Mouse (Mus musculus) C2C12 (cell line): ENCODE measurements at regions not wholly inside any gene's neighbourhood (a gene's known extent, or its start where the extent isn't known, plus 50 kb on each side); places are given as distances from the start of the nearest gene placed in this dataset.

Experiments
- CEBPB ChIP-seq: IDR thresholded peaks from one replicate; pipeline ENCODE4 v1.6.1; 2011; ENCODE audit warnings: low read depth, mild to moderate bottlenecking, control low read depth, moderate library complexity
- CTCF ChIP-seq: IDR thresholded peaks from one replicate; pipeline ENCODE4 v1.5.1; 2011; ENCODE audit not compliant: control insufficient read depth, insufficient read depth, insufficient read length
- MAX ChIP-seq: IDR thresholded peaks from one replicate; pipeline ENCODE4 v1.6.1; 2011; ENCODE audit warnings: mild to moderate bottlenecking, control low read depth
- MYOG ChIP-seq: IDR thresholded peaks from one replicate; pipeline ENCODE4 v1.6.1; 2011; ENCODE audit not compliant: control insufficient read depth, insufficient read length; ENCODE audit errors: extremely low read depth
- USF1 ChIP-seq: IDR thresholded peaks from one replicate; pipeline ENCODE4 v1.6.1; 2011; ENCODE audit warnings: low read depth, mild to moderate bottlenecking, control low read depth, moderate library complexity

DNA sequence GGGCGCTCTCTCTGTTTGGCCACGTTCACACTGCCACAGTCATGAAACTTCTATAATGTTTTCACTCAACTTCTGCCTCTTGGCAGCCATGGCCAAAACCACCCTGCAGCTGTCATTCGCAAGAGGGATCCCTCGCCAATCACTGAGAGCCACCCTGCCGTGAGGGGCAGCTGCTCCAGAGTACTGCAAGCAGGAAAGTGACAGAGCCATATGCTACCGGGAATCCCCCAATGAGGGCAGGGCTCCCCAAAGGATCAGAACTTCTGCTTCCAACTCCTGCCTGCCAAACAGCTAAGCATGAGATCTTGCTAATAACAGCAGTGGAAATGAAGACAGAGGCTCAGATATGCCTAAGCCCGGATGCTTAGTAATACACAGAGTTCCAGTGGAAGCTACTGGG, 52.0 kb upstream of the Man2a1 start:
- TF ChIP-seq CTCF (no peak), CEBPB (no peak), USF1 (no peak), MAX (no peak), MYOG (no peak)
